Mouse (Mus musculus): Measurements from ENCODE around the gene En1. TPM values are rescaled to one million over a fixed set of nuclear protein-coding genes. Genes with fewer than 3 reads are reported as not detected.
A peak's percentile ranks its signal among the peaks of the same experiment; 100 is the strongest.

The En1 gene
- total RNA-seq (2015) (not detected in 2 replicates), total RNA-seq (2017) (not detected in 2 replicates)

GRCm38 (mm10) chr1:120602031-120602730 is at the start of gene En1:
En1 (plus strand) TSS chr1:120602418.
- ATAC-seq (ENCODE audit: poor library complexity, severe bottlenecking): no peak

- ATAC-seq (ENCODE audit: poor library complexity, severe bottlenecking): no peak
Observed at GRCm38 (mm10) chr1:120556926-120557846, 45.0 kb upstream of the En1 start.

- no peak for ATAC-seq (ENCODE audit: poor library complexity, severe bottlenecking)
Observed at GRCm38 (mm10) chr1:120558341-120559285, 43.6 kb upstream of the En1 start.

- no peak for ATAC-seq (ENCODE audit: poor library complexity, severe bottlenecking)
Observed at GRCm38 (mm10) chr1:120559911-120560310, 42.3 kb upstream of the En1 start.

- ATAC-seq (ENCODE audit: poor library complexity, severe bottlenecking): no peak
Observed at GRCm38 (mm10) chr1:120581306-120581705, 20.9 kb upstream of the En1 start.

- ATAC-seq (ENCODE audit: poor library complexity, severe bottlenecking): no peak
Observed at GRCm38 (mm10) chr1:120585481-120585880, 16.7 kb upstream of the En1 start.

- 0 out of 2 replicates have a peak, but pooled peaks have one; percentile 33 for ATAC-seq (ENCODE audit: poor library complexity, severe bottlenecking)
Observed at GRCm38 (mm10) chr1:120586500-120587110, 15.6 kb upstream of the En1 start.

GRCm38 (mm10) chr1:120587431-120587830 is 14.8 kb upstream of the En1 start:
- ATAC-seq (ENCODE audit: poor library complexity, severe bottlenecking): no peak

- no peak for ATAC-seq (ENCODE audit: poor library complexity, severe bottlenecking)
Observed at GRCm38 (mm10) chr1:120587960-120588359, 14.3 kb upstream of the En1 start.

- no peak for ATAC-seq (ENCODE audit: poor library complexity, severe bottlenecking)
Observed at GRCm38 (mm10) chr1:120588362-120589027, 13.7 kb upstream of the En1 start.

- no peak for ATAC-seq (ENCODE audit: poor library complexity, severe bottlenecking)
Observed at GRCm38 (mm10) chr1:120593236-120593919, 8.8 kb upstream of the En1 start.

- no peak for ATAC-seq (ENCODE audit: poor library complexity, severe bottlenecking)
Observed at GRCm38 (mm10) chr1:120594603-120595002, 7.6 kb upstream of the En1 start.

- no peak for ATAC-seq (ENCODE audit: poor library complexity, severe bottlenecking)
Observed at GRCm38 (mm10) chr1:120595471-120596240, 6.6 kb upstream of the En1 start.

GRCm38 (mm10) chr1:120596319-120596718 is 5.9 kb upstream of the En1 start:
- ATAC-seq (ENCODE audit: poor library complexity, severe bottlenecking): no peak

GRCm38 (mm10) chr1:120596784-120597183 is 5.4 kb upstream of the En1 start:
- ATAC-seq (ENCODE audit: poor library complexity, severe bottlenecking): no peak

- ATAC-seq (ENCODE audit: poor library complexity, severe bottlenecking): no peak
Observed at GRCm38 (mm10) chr1:120597271-120597670, 4.9 kb upstream of the En1 start.

GRCm38 (mm10) chr1:120598196-120598940 is 3.9 kb upstream of the En1 start:
- no peak for ATAC-seq (ENCODE audit: poor library complexity, severe bottlenecking)

Measured in megakaryocyte, adult 5-6 weeks (primary cell).